Comparison of ENCODE assay signal across 12 mouse cellular contexts in the genomic region with DNA sequence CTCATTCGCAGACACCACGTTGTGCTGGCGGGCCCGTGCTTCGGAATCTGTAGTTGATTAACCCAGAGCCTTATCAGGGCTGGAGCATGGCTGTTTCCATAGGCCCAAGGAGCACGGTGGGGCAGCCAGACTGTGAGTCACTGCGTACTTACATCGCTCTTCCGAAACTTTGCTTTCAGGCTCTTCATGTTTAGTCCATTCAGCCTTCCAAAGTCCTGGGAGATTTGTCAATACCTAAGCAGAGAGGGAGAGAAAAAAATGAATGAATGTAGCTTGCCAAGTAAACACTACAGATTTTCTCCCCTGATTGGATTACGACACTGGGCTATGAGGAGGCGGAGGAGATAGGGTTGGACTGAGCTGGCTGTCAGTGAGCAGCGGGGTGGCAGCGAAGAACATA. TPM values are rescaled to one million over a fixed set of nuclear protein-coding genes. Genes with fewer than 3 reads are reported as not detected.
DNase-seq lines count a peak whose midpoint lies in the region; ATAC-seq lines count a peak whose summit lies in the region.
"Had no signal": no experiment of that assay in that cellular context is flagged by ENCODE, and none has a peak within 500 bp of the region (broad histone marks: within the 10 kb centered on the region; RNA-seq: fewer than 3 reads in every experiment).

No protein-coding gene starts in this region.

- peaks cover 15% of the 10 kb centered on the region for H3K4me1 ChIP-seq in intestine, embryonic 15.5 days (replicated peaks)
- H3K4me1 ChIP-seq in midbrain, embryonic 15.5 days: no peaks in the 10 kb centered on the region

- intact Hi-C loops in left cerebral cortex, postnatal 36 days (cut with DNase I): no loop called here

- no peaks in the 10 kb centered on the region; the same call in 1 of the 2 replicates for H3K36me3 ChIP-seq in intestine, embryonic 15.5 days
- H3K36me3 ChIP-seq in midbrain, embryonic 15.5 days (replicated peaks): no peaks in the 10 kb centered on the region

- no peaks in the 10 kb centered on the region for H3K9me3 ChIP-seq in intestine, embryonic 15.5 days
- H3K9me3 ChIP-seq in midbrain, embryonic 15.5 days: no peaks in the 10 kb centered on the region

- H3K27ac ChIP-seq in intestine, embryonic 15.5 days: peak overlapping the region; percentile 0; the same call in 1 of the 2 replicates
- H3K27ac ChIP-seq in midbrain, embryonic 15.5 days: no peak overlapping the region
- H3K27ac ChIP-seq: hindbrain, postnatal 0 days had no signal

- H3K27me3 ChIP-seq in intestine, embryonic 15.5 days (replicated peaks): no peaks in the 10 kb centered on the region
- H3K27me3 ChIP-seq in midbrain, embryonic 15.5 days (replicated peaks): no peaks in the 10 kb centered on the region

- H3K4me2 ChIP-seq in intestine, embryonic 15.5 days (replicated peaks): peak overlapping the region; percentile 39
- no peak overlapping the region for H3K4me2 ChIP-seq in midbrain, embryonic 15.5 days

- H3K9ac ChIP-seq in intestine, embryonic 15.5 days: no peak overlapping the region
- H3K9ac ChIP-seq in midbrain, embryonic 15.5 days: no peak overlapping the region

- 57% methylated on average over 13 of the region's 13 CpGs for WGBS in intestine, embryonic 15.5 days
- WGBS in midbrain, embryonic 15.5 days: 82% methylated on average over 13 of the region's 13 CpGs

- peak; percentile 24 for DNase-seq in heart, postnatal 4 days
- no peak for DNase-seq in heart, adult 9 months (ENCODE audit: low spot score in 2 of 2)
- peak; percentile 28 for DNase-seq in brain, adult 2 months (ENCODE audit: low read depth, low spot score)
- DNase-seq in lung, postnatal 10 days: peak; percentile 52
- DNase-seq in thymus, postnatal 0 days (ENCODE audit: low spot score): no peak
- DNase-seq in left cerebral cortex, postnatal 36 days (ENCODE audit: low spot score in 2 of 2): no peak
- DNase-seq: left cerebral cortex, postnatal 4 days; right cerebral cortex, postnatal 14 days had no signal

- H3K4me3 ChIP-seq in intestine, embryonic 15.5 days (replicated peaks): no peak overlapping the region; the same call in 1 of the 2 replicates
- H3K4me3 ChIP-seq in midbrain, embryonic 15.5 days: no peak overlapping the region
- H3K4me3 ChIP-seq: myocyte had no signal

- peak; percentile 90 for ATAC-seq in intestine, embryonic 15.5 days
- no peak for ATAC-seq in midbrain, embryonic 15.5 days (replicated peaks)
- ATAC-seq: hindbrain, postnatal 0 days had no signal

RNA-seq across cellular contexts. Expression of a gene that starts 24.2 kb away (rescaled TPM):
- 10 to 100 TPM; 15.1 to 15.9 TPM for total RNA-seq in heart, postnatal 4 days (2021)
- 16.8 and 17.4 TPM in 2 replicates for polyA plus RNA-seq in intestine, embryonic 15.5 days (2015; fragmentation: Nextera tagmentation; extraction: Ambion mirVana)
- 14.0 and 14.5 TPM in 2 replicates for polyA plus RNA-seq in midbrain, embryonic 15.5 days (2015; fragmentation: Nextera tagmentation; extraction: Ambion mirVana)
- 6.8 and 8.1 TPM in 2 replicates for polyA plus RNA-seq in thymus, postnatal 0 days (2015; fragmentation: Nextera tagmentation; extraction: Ambion mirVana)
- total RNA-seq in left cerebral cortex, postnatal 36 days (2021): 1 to 10 TPM; 8.0 to 10.0 TPM

Comparison
In these comparisons a context has a peak if more than half of its experiments do, and no peak if none do; other contexts are left out.
1. DNase-seq: peak in heart, postnatal 4 days (single experiment), brain, adult 2 months (single experiment) and lung, postnatal 10 days (single experiment); none in heart, adult 9 months (0 of 2), thymus, postnatal 0 days (single experiment) and left cerebral cortex, postnatal 36 days (0 of 2).